Mouse (Mus musculus) kidney, postnatal 36 days (tissue): ENCODE data around the gene Ap5b1.
A peak's percentile ranks its signal among the peaks of the same experiment; 100 is the strongest.

Source experiments
- DNase-seq, 2 experiments: peaks; one replicate each; pipeline ENCODE4 v3.0.0; 2021 to 2022; ENCODE audit warnings: mixed read lengths in 2 of 2

Gene Ap5b1

GRCm38 (mm10) chr19:5611973-5612372 lies 44.1 kb downstream of the Ap5b1 start:
- peak in 1 of 2 experiments; percentile 19 for DNase-seq

- DNase-seq = no peak
Observed at GRCm38 (mm10) chr19:5612762-5613411, 45.1 kb downstream of the Ap5b1 start.

- DNase-seq = no peak
Observed at GRCm38 (mm10) chr19:5614953-5615352, 47.1 kb downstream of the Ap5b1 start.

GRCm38 (mm10) chr19:5620007-5620406 lies 52.2 kb downstream of the Ap5b1 start:
- DNase-seq = no peak
